Mouse (Mus musculus) forelimb bud, embryonic 11.5 days (tissue): Measurements from ENCODE around the gene Atp5g1.

Source experiments
- DNase-seq: peaks from one replicate; pipeline ENCODE4 v3.0.0-alpha.2; 2012; ENCODE audit warnings: low read depth, low spot score

Atp5g1 gene

DNA sequence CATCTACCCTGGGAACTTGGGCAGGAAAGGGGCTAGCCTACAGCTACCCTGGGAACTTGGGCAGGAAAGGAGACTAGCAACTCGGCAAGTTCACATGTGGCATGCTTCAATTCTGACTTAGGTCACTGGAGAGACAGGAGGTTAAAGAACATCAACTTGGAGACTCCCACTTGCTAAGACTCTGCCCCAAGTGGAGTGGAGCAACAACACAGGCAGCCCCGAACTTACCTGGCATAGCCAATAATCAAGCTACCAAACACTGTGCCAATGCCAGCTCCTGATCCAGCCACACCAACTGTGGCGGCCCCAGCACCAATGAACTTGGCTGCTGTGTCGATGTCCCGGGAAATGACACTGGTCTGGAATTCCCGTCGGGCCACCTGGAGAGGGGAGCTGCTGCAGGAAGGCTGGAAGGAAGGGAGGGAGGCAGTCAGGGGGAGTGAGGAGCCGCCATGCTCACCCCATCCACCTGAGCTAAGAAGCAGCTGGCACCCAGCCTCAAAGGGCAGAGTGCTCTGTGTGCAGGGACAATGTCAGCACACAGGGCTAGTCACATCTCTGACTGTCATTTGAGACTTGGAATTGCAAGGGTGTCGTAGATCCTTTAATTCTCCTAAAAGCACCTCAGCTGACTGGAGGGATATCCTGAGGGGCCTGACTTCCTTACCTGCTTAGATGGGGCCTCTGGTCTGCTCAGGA, 2.0 kb downstream of the Atp5g1 start:
- DNase-seq = no peak

- no peak for DNase-seq
Observed at GRCm38 (mm10) chr11:96071013-96071412, 4.5 kb downstream of the Atp5g1 start.

GRCm38 (mm10) chr11:96070353-96070752, 5.1 kb downstream of the Atp5g1 start:
- no peak for DNase-seq

DNA sequence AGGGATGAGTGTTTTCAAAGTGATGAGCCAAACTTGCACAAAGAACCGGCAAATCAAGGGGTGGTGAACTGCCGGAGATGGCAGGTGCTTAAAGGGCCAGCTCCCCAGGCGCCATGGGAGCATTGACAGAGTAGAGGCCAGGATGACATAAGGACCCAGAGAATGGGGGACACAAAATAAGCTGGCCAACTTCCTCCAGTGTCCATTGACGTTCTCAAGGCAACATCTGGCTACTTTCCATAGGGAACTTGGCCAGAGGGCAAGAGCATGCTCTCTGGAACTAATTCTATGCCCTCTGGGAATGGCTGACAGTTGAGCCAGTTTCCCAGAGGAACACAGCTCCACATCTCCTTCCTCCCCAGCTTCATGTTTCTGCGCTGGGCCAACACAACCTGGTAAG, 7.2 kb downstream of the Atp5g1 start:
- no peak for DNase-seq

DNA sequence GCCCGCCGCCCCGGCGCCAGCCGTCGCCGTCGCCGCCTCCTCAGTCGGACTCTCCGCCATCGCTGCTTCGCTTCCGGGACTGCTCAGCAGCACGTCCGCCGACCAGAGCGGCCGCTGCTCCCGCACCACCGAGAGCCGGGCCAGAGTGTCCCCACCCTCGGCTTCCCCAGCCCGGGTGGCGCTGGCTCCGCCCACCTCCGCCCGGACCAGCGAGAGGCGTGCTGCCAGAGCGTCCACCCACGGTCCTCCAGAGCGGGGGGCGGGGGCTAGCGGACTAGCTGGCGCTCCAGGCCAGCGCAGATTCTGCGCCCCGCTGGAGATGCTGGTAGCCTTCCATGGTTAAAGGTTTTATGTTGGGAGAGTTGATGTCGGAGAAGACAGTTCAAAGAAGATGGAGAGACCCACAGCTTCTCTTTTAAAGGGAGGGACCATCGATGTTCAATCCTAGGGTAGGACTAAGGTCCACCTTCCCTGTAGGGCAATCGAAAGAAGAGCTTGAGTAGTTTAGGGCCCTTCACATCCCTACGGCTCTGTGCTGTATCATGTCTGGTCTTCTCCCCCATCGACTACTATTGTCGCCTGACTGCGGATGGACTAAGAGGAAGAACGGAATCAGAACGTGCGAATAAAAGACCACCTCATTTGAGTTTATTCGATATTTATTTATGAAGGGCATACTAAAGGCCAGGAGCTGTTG, 10.1 kb downstream of the Atp5g1 start, which contains the start of gene Ube2z:
Ube2z (minus strand) TSS at position 174 of the 697 bp plus-strand sequence.
- peak; percentile 92 for DNase-seq

DNA sequence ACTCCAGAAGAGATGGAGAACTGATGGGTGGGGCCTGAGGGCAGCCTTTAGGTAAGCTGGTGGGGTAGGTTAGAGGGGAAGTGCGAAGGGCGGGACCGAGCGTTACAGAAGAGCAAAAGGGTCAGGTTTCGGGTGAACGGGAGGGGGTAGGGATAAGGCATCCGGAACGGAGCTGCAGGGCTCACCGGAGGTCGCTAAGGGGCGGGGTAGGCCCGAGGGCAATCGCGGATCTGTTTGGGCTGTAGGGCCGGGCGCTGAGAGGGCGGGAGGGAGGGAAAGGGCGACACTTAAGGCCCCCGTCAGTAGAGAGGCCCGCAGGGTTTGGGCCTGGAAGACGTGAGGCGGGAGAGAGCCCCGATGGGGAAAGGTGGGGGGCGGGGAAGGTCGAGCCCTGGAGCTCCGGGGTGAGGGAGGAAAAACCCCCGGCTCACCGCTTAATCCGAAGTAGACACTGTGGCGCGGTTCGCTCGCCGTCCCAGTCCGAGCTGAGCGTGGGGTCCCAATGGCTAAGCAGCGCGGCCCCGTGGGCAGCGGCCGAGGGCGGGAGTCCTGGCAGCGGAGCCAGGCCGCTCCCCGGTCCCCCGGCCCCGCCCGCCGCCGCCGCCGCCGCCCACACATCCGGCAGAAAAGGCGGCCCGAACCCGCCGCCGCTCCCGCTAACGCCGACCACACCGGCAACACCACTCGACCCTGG, 10.8 kb downstream of the Atp5g1 start:
- DNase-seq = peak; percentile 52

DNA sequence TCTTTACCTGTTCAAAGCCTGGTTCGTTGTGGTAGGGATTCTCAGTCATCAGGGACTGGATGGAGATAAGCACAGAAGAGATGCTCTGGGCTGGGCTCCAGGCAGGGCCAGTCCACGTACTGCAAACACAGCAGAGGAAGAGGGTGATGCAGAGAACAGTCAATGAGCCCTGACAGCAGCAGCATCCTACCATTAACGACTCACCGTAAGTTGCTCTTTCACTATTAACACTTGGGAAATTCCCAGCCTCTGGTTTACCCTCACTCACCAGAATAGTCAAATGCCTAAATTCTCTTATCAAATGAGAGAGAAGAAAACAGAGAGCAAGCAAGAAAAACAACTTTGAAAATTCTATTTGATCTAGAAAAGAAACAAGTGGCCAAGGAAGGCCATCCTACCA, 17.2 kb downstream of the Atp5g1 start:
- no peak for DNase-seq

DNA sequence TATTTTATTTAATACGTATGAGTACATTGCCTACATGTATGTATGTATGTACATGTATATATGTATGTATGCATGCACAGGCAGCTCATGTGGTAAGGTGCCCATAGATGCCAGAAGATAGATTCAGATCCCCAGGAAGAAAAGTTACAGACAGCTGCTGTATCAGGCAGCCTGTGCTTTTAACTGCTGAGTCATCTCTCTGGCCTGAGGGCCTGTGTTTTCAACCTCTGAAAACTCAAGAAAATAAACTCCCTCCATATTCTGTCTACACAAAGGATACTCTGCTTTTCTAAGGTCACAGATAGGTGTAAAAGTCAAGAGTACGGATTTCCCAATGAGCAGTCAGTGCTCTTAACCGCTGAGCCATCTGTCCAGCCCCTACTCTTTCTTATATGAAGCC, 24.6 kb downstream of the Atp5g1 start:
- DNase-seq = no peak

DNA sequence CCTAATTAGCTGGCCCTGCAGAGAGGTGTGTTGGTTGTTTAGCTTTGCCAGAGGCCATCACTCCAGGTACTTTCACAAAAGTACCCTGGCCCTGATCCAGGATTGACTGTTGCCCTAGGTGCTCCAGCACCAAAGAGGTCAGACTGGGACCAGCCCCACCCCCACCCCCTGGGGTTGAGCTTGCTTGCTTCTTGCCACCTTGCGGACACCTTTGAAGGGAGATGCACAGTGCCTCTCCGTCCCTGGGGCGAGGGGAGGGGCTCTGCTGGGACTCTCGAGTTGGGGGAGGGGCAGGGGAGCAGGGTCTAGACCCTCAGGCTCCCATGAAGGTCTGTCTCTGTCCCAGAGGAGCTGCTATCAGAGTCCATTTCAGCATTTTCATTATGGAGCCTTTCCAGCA, 25.5 kb downstream of the Atp5g1 start:
- DNase-seq = no peak

DNA sequence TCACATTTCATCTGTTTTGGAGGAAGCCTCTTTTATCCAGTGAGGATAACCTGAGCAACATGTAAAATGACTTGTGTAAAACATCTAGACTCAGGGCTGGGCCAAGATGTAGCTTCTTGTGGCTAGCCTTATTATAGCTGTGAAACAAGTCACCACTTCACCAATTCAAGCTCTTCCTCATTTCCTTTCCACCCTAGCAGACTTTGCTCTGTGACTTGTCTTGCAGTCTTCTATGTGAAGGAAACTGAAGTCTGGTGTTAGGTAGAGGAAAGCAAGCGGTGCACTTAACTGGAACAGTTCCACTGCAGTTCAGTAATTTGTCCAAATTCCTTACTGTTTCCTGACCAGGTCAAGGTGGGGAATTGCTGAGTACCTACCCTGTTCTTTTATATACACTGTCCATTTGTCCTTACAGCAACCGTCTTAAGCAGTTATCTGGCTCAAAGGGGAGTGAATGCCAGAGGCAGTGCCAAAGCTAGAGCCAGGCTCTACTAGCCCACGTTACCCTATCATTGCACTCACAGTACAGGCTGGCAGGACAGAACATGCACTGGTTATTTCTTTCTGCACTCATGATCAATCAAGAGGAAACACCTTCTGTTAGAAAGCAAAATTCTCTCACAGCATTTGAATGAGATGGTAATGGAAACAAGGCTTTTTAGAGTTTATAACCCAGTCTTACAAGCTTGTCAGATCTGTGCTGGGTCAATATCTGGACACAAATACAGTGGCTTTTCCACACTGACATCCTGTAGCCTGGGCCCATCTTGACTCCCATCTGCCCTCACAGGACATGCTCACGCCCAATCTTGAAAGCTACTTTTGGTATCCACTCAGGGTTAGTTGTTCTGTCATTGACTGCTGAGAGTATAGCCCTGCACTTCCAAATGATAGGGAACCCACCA, 27.7 kb downstream of the Atp5g1 start:
- DNase-seq = no peak

GRCm38 (mm10) chr11:96046793-96047192, 28.7 kb downstream of the Atp5g1 start:
- DNase-seq = no peak

GRCm38 (mm10) chr11:96046028-96046427, 29.4 kb downstream of the Atp5g1 start:
- DNase-seq = no peak

DNA sequence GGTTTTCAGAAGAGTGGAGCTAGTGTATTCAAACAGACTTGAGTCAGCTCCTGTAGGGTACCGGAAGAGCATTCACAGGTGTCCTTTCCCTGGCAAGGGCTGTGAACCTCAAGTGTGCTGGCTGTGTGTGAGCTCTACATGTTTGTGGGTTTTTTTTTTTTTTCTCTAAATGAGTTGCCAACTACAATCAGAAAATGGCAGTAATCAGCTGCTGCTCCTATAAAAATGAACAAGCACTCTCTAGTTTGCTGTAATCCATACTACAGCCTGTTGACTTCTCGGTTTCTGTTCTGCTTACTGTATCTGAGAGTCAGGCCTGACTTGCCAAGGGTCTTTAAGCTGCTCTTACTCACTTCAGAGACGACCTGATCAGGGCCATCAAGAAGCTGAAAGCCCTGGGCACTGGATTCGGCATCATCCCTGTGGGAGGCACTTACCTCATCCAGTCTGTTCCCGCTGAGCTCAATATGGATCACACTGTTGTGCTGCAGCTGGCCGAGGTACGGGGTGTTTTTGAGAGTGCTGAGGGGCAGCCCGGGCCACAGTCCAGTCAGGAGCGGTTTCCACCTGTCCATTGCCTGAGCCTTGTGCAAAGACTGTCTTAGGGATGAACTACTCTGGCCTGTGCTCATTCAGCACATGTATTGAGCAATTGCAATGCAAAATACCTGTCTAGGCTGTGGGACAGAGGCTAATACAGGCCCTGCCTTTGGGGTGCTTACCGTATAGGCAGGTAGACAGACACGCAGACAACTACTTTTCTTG, 30.5 kb downstream of the Atp5g1 start:
- DNase-seq = no peak

DNA sequence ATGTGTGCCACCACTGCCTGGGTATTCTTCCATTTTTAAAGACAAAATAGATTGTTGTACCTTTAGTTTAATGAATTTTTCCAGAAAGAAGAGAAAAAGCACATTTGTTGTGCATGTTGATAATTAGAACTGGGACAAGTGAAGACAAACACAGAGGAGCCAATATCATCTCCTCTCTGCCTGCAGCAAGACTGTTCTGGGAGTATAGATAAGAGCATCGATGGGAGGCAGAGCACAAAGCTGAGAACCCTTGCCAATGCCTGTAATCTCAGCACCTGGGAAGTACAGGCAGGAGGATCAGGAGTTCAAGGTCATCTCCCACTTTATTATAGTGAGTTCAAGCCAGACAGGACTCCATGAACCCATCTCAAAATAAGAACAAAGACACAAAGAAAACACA, 36.9 kb downstream of the Atp5g1 start:
- DNase-seq = no peak

DNA sequence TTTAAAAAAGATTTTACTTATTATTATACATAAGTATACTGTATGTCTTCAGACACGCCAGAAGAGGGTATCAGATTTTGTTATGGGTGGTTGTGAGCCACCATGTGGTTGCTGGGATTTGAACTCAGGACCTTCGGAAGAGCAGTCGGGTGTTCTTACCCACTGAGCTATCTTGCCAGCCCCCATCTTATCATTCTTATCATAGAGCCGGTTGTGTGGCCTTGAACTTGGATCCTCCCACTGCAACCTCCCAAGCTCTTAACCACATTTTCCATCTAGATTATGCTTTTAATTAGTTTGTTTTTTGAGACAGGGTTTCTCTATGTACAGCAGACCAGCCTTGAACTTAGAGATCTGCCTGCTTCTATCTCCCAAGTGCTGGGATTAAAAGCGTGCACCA, 38.0 kb downstream of the Atp5g1 start:
- DNase-seq = no peak

DNA sequence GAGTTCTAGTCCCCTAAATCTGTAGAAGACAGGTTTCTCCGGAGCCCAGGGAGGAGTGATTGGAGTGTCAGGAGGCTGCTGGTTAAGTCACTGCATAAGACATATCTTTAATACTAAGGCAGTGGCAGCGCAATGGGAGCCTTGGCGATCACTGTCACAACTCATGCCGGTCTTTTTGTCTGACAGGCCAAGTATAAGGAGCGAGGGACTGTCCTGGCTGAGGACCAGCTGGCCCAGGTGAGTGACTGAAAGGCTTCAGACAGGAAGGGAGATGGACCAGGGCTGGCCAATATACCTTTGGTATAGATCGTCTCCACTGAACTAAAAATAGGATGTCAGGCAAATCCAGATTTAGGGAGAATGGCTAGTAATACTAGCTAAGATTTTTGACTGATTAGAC, 40.3 kb downstream of the Atp5g1 start:
- DNase-seq = no peak

DNA sequence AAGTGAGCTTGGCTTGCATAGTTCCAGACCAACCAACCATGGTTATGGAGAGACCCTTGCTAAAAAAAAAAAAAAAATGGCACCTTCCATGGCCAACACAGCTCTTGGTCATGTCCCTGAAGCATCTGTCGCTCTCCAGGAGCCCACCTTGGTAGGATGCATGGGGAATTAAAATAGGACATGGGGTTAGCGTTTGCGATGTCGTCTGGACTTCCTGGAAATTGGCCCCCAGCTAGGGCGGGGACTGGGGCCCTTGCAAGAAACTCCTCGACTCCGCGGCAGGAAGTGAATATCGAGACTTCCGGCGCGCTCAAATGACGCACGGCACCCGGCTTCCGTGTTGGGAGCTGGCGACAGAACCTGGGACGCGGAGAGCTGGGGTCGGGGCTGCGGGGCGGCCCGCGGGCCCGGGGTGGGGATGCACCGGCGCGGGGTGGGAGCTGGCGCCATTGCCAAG, 40.8 kb downstream of the Atp5g1 start, which contains the start of gene Snf8:
Snf8 (plus strand) TSS at position 290 of the 457 bp plus-strand sequence.
- peak; percentile 91 for DNase-seq

DNA sequence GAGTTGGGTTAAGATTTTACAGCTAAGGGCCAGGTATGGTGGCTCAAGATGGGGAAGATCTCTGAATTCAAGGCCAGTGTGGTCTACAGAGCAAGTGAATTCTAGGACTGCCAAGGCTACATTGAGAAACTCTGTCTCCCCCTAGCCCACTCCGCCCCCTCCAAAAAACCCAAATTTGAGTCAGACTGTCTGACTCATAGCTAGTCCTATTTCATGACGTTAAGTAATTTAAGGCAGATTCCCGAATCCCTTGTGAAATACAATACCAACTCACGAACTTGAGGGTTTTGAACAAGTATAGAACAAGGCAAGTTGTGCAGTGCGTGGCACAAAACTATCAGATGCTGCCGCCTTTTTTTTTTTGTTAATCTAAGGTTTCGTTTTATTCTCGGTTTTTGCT, 41.4 kb downstream of the Atp5g1 start:
- DNase-seq = no peak

DNA sequence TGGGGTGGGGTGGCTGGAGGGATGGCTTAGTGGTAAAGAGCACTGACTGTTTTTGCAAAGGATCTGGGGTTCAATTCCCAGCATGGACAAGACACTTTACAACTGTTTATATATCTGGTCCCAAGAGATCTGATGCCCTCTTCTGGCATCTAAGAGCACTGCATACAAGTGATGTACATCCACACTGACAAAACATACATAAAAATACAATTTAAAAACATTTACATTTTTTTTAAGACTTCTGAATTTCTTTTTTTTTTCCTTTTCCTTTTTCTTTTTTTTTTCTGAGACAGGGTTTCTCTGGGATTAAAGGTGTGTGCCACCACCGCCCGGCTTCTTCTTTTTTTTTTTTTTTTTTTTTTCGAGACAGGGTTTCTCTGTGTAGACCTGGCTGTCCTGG, 42.2 kb downstream of the Atp5g1 start:
- no peak for DNase-seq

DNA sequence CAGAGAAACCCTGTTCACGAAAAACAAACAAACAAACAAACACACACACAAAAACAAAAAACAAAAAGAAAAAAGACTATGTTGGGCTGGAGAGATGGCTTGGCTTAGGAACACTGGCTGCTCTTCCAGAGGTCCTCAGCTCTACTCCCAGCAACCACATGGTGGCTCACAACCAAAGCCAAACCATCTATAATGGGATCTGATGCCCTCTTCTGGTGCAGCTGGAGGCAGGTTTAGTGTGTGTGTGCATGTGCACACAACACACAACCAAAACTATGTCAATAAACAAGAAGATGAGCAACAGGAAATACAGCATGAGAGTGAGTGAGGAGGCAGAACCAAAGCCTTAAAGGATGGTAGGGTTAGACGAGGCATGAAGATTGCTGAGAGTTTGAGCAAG, 43.8 kb downstream of the Atp5g1 start:
- no peak for DNase-seq

DNA sequence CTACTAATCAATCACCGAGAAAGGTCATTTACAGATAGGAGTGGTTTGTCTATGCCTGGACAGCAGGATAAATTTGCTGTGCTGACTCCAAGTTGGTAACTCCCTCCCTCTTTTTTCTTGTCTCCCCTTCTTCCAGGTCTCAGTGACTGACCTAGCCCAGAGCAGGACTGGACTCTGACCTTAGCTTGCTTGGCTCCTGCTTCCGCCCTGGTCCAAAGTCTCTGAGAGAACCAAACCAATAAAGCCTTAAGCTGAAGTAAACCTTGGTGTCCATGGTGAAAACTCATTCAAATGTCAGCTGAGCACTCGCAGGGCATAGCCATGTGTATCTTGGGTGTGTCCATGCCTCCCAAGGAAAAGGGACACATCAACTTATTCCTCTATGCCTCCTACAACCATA, 44.9 kb downstream of the Atp5g1 start:
- no peak for DNase-seq
